Mouse (Mus musculus) neural tube, embryonic 14.5 days (tissue): ENCODE measurements around the gene Mtfp1. TPM values are rescaled to one million over a fixed set of nuclear protein-coding genes. Genes with fewer than 3 reads are reported as not detected.

Experiments
- ATAC-seq: fragments of 200-750 bp; cut with Nextera tagmentation; 2 replicates; pipeline ENCODE4 v1.8.0; 2017; ENCODE audit warnings: low read depth, mild to moderate bottlenecking, moderate TSS enrichment, moderate library complexity
- H3K27ac ChIP-seq: fragments of 300-500 bp; sonication (generic); 2 replicates; pipeline ENCODE4 v1.5.1; 2014; ENCODE audit warnings: low read depth, mild to moderate bottlenecking, control low read depth, low read length, moderate library complexity, mixed read lengths
- H3K27me3 ChIP-seq: fragments of 300-500 bp; sonication (generic); 2 replicates; pipeline ENCODE4 v1.6.1; 2014; ENCODE audit warnings: low read length; ENCODE audit not compliant: control insufficient read depth, insufficient read depth
- H3K36me3 ChIP-seq: fragments of 300-500 bp; sonication (generic); 2 replicates; pipeline ENCODE4 v1.6.1; 2014; ENCODE audit warnings: low read length, mixed read lengths; ENCODE audit not compliant: control insufficient read depth, insufficient read depth
- H3K4me1 ChIP-seq: fragments of 300-500 bp; sonication (generic); 2 replicates; pipeline ENCODE4 v1.6.1; 2014; ENCODE audit warnings: low read length; ENCODE audit not compliant: control insufficient read depth, insufficient read depth
- H3K4me2 ChIP-seq: fragments of 300-500 bp; sonication (generic); 2 replicates; pipeline ENCODE4 v1.6.1; 2014; ENCODE audit warnings: mild to moderate bottlenecking, low read depth, low read length, control low read depth
- H3K4me3 ChIP-seq: fragments of 300-500 bp; sonication (generic); 2 replicates; pipeline ENCODE4 v1.5.1; 2014; ENCODE audit warnings: low read depth, low read length, control low read depth, mixed read lengths
- H3K9ac ChIP-seq: fragments of 300-500 bp; sonication (generic); replicated peaks from 2 replicates; pipeline ENCODE4 v1.6.1; 2014; ENCODE audit warnings: low read depth, mild to moderate bottlenecking, control low read depth, low read length, mixed read lengths
- H3K9me3 ChIP-seq: fragments of 300-500 bp; sonication (generic); 2 replicates; pipeline ENCODE4 v1.6.1; 2016; ENCODE audit warnings: low read length; ENCODE audit not compliant: control insufficient read depth
- WGBS: fragments of 180-500 bp; shearing (Covaris S2); extraction: QIAGEN DNeasy Blood & Tissue Kit; methylation state at CpG from one replicate; pipeline ENCODE4 v1.1.7; 2014; 5-methylcytosine and 5-hydroxymethylcytosine counted together
- microRNA-seq: library from miRNA; unstranded; fragments of <30 nt; microRNA quantifications from one replicate; pipeline ENCODE4, GENCODE M21; 2016
- polyA plus RNA-seq: library from polyadenylated mRNA; unstranded; fragments of >200 nt; fragmentation: Nextera tagmentation; extraction: Ambion mirVana; gene quantifications from 2 replicates; pipeline ENCODE4 v1.2.1, GENCODE M21; 2014

Mtfp1 gene
- polyA plus RNA-seq, 1 experiment from 2014 or later, result 12.3 TPM

DNA sequence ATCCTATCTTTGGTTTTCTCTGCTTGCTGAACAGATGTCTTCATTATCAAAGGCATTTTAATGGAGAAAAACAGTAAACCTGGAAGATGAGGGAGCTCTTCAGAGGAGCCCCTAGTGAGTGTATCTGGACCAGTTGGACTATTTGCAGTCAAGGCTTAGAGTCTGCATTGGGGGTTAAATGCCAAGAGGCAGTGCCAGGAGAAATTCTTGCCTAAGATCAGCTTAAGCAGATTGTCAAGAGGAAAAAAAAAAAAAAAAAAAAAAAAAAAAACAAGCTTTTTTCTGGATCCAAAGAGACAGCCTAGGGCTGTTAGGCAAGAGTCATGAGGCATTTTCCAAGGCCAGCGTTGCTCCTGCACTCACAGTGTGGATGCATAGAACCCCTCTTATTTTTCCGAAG, 47.5 kb downstream of the Mtfp1 start:
- no peak overlapping the region for H3K4me3 ChIP-seq
- H3K9me3 ChIP-seq, result no peaks in the 10 kb centered on the region
- no peak overlapping the region for H3K9ac ChIP-seq
- no peak overlapping the region for H3K27ac ChIP-seq
- H3K4me2 ChIP-seq, result no peak overlapping the region
- no peaks in the 10 kb centered on the region for H3K27me3 ChIP-seq
- no peaks in the 10 kb centered on the region for H3K4me1 ChIP-seq
- ATAC-seq, result no peak
- 98% methylated on average over 2 of the region's 2 CpGs for WGBS
- no peaks in the 10 kb centered on the region for H3K36me3 ChIP-seq

DNA sequence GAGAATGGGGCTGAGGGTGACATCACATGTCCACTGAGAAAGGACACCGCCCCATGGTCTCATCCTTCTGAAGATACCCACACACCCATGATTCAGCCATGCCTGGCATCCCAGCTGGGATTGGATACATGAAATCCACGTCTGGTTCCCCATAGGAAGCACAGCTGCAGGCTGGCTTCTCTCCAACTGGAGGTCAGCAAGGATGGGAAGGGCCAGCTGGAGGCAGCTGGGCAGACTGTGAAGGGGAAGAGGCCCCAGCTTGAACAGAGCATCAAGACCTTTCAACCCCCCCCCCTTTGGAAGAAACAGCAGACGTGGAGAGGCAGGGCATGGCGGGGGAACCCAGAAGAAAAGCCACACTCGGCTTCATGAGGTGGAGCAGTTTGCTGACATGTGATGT, 48.7 kb downstream of the Mtfp1 start:
- WGBS, result 70% methylated on average over 5 of the region's 5 CpGs
- H3K4me1 ChIP-seq, result no peaks in the 10 kb centered on the region
- no peak for ATAC-seq
- H3K9me3 ChIP-seq, result no peaks in the 10 kb centered on the region
- H3K36me3 ChIP-seq, result no peaks in the 10 kb centered on the region
- H3K27ac ChIP-seq, result no peak overlapping the region
- H3K4me3 ChIP-seq, result no peak overlapping the region
- H3K27me3 ChIP-seq, result no peaks in the 10 kb centered on the region
- no peak overlapping the region for H3K4me2 ChIP-seq
- no peak overlapping the region for H3K9ac ChIP-seq

DNA sequence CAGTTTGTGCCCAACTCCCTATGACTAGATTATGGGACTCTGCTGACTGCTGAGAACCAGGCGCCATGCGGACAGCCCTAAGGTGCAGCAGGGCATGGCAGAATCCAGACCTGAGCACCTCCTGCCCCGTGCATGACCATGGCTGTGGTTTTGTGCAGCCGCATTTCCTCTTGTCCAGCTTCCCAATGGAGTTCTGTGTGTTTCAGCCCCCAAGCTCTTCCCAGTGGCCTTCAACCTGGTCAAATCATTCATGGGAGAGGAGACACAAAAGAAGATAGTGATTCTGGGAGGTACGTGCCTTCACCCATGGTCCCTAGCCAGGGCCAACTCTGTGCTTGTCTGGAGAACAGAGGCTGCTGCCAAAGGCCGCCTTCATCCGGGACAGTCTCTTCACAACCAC, 52.2 kb downstream of the Mtfp1 start:
- Histone ChIP-seq H3K27ac (no peak overlapping the region), H3K9ac (no peak overlapping the region), H3K4me3 (no peak overlapping the region), H3K4me2 (no peak overlapping the region), H3K4me1 (no peaks in the 10 kb centered on the region), H3K9me3 (no peaks in the 10 kb centered on the region), H3K36me3 (no peaks in the 10 kb centered on the region), H3K27me3 (no peaks in the 10 kb centered on the region)
- no peak for ATAC-seq
- 89% methylated on average over 7 of the region's 7 CpGs for WGBS

Small RNA genes lying within 50 kb of the gene (microRNA-seq; reads per million reads assigned to microRNA genes)
- gene Mir3060, result 3.7 reads per million, percentile 5 among the genes with 10 or more reads in this experiment

Other genes starting within 250 kb of the Mtfp1 start
- gene Osbp2, start 231.5 kb downstream of the Mtfp1 start, polyA plus RNA-seq, result 17.7 and 22.7 TPM in 2 replicates
- 0.13 and 0.17 TPM in 2 replicates for gene 4921536K21Rik, start 200.3 kb downstream of the Mtfp1 start, polyA plus RNA-seq
- gene Dusp18, start 200.2 kb downstream of the Mtfp1 start, polyA plus RNA-seq, result 23.7 and 27.8 TPM in 2 replicates
- gene Slc35e4, start 180.8 kb downstream of the Mtfp1 start, polyA plus RNA-seq, result 11.6 and 13.6 TPM in 2 replicates
- 15.4 and 30.9 TPM in 2 replicates for gene Tcn2, start 163.3 kb downstream of the Mtfp1 start, polyA plus RNA-seq
- 42.4 and 49.5 TPM in 2 replicates for gene Pes1, start 131.5 kb downstream of the Mtfp1 start, polyA plus RNA-seq
- gene 4930556J24Rik, start 118.7 kb downstream of the Mtfp1 start, polyA plus RNA-seq, result 0.23 TPM in 1 of 2 replicates, not detected in the other
- gene Gal3st1, start 111.8 kb downstream of the Mtfp1 start, polyA plus RNA-seq, result 6.2 and 6.7 TPM in 2 replicates
- not detected in 2 replicates for gene Sec14l4, start 64.0 kb downstream of the Mtfp1 start, polyA plus RNA-seq
- 0.10 and 0.37 TPM in 2 replicates for gene Sec14l3, start 30.6 kb downstream of the Mtfp1 start, polyA plus RNA-seq
- gene Sec14l2, start 28.0 kb upstream of the Mtfp1 start, polyA plus RNA-seq, result 3.9 and 5.0 TPM in 2 replicates
- 51.0 and 53.3 TPM in 2 replicates for gene Rnf215, start 39.8 kb upstream of the Mtfp1 start, polyA plus RNA-seq
- 5.8 and 6.7 TPM in 2 replicates for gene Ccdc157, start 64.8 kb upstream of the Mtfp1 start, polyA plus RNA-seq
- 53.0 and 56.6 TPM in 2 replicates for gene Sf3a1, start 64.9 kb upstream of the Mtfp1 start, polyA plus RNA-seq
- 19.8 and 24.6 TPM in 2 replicates for gene Tbc1d10a, start 91.3 kb upstream of the Mtfp1 start, polyA plus RNA-seq
- 3.0 and 4.4 TPM in 2 replicates for gene Castor1, start 122.8 kb upstream of the Mtfp1 start, polyA plus RNA-seq
- gene Osm, start 141.0 kb upstream of the Mtfp1 start, polyA plus RNA-seq, result 0.12 TPM in 1 of 2 replicates, not detected in the other
- gene Lif, start 162.1 kb upstream of the Mtfp1 start, polyA plus RNA-seq, result 0.06 TPM in 1 of 2 replicates, not detected in the other